Mouse (Mus musculus): Measurements from ENCODE around the gene Gdi1. TPM values are rescaled to one million over a fixed set of nuclear protein-coding genes. Genes with fewer than 3 reads are reported as not detected.
A peak's percentile ranks its signal among the peaks of the same experiment; 100 is the strongest.

Gene Gdi1
- polyA plus RNA-seq, 1 experiment from 2014 or later = 260 TPM

DNA sequence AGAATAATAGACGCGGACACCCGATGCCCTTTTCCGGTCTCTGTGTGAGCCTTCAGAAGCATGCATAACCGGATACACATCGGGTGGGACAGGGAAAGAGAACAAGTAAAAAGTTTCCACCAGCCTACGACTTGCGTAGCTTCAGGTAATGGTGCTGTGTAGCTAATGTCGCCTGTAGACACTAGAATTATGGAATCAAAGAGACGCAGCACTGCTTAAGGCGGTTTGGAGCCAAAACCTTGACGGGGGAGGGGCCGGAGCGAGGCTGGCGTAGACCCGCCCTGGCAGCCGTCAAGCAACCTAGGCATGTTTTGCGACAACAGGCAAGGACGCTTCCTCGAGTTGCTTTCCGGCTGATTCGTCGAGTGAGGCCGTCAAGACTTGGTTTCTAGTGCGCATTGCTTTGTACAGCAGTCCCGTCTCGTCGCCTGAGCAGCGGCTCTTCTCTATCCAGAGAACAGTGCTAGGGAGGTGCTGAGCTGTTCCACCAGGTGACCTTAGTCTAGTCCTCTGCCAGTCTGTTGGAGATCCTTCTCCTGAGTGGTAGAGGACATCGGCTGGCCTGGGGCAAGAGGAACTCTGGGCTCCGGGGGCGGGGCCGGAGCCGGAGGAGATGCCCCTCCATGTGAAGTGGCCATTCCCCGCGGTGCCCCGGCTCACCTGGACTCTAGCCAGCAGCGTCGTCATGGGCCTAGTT lies 22.3 kb upstream of the Gdi1 start:
- 20% methylated on average over 39 of the region's 39 CpGs for WGBS
- Histone ChIP-seq H3K4me2 (replicated peaks) (peak overlapping the region; percentile 76), H3K9me3 (no peaks in the 10 kb centered on the region), H3K27ac (peak overlapping the region; percentile 77), H3K4me1 (peaks cover 13% of the 10 kb centered on the region), H3K27me3 (no peaks in the 10 kb centered on the region), H3K9ac (peak overlapping the region; percentile 79), H3K36me3 (no peaks in the 10 kb centered on the region), H3K4me3 (peak overlapping the region; percentile 62)
- peak; percentile 65 for ATAC-seq (ENCODE audit: low FRiP score, low read depth)

DNA sequence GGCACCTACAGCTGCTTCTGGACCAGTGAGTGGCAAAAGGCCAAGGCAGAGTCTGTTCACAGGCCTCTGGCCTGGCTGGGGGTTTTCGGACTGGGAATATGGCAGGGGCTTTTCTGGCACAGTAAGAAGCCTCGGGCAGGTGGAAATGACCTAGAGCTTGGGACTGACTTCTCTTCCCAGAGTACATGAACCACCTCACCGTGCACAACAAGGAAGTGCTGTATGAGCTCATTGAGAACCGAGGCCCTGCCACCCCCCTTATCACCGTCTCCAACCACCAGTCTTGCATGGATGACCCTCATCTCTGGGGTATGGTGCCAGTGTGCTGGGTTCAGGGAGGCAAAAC lies 21.7 kb upstream of the Gdi1 start:
- 0 out of 2 replicates have a peak, but pooled peaks have one; percentile 16 for ATAC-seq (ENCODE audit: low FRiP score, low read depth)
- peak overlapping the region; percentile 79 for H3K9ac ChIP-seq
- peak overlapping the region; percentile 62 for H3K4me3 ChIP-seq
- H3K4me1 ChIP-seq = peaks cover 13% of the 10 kb centered on the region
- peak overlapping the region; percentile 76 for H3K4me2 ChIP-seq (replicated peaks)
- no peaks in the 10 kb centered on the region for H3K27me3 ChIP-seq
- H3K27ac ChIP-seq = peak overlapping the region; percentile 58; the same call in 1 of the 2 replicates
- peaks cover 2% of the 10 kb centered on the region; the same call in 1 of the 2 replicates for H3K36me3 ChIP-seq
- H3K9me3 ChIP-seq = no peaks in the 10 kb centered on the region
- WGBS = 51% methylated on average over 5 of the region's 5 CpGs

DNA sequence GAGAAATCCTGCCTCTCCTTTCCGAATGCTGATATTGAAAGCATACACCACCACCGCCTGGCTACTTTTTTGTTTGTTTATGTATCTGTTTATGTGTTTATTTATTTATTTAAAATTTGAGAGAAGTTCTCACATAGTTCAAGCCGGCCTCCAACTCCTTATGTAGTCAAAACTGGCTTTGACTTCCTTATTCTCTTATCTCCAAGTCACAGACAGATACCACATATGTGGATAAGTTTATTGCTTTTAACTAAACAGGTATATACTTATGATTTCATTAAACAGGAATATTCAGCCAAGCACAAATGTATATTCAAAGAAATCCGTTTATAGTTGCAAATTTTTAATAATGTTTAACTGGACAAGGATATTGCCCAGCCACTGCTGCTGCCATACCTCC lies 11.4 kb upstream of the Gdi1 start:
- Histone ChIP-seq H3K9me3 (no peaks in the 10 kb centered on the region), H3K9ac (no peak overlapping the region), H3K4me3 (no peak overlapping the region), H3K36me3 (peaks cover 17% of the 10 kb centered on the region), H3K27ac (no peak overlapping the region), H3K27me3 (no peaks in the 10 kb centered on the region), H3K4me1 (peaks cover 4% of the 10 kb centered on the region; the same call in 1 of the 2 replicates), H3K4me2 (replicated peaks) (no peak overlapping the region)
- no peak for ATAC-seq (ENCODE audit: low FRiP score, low read depth)
- 78% methylated on average over 4 of the region's 4 CpGs for WGBS

DNA sequence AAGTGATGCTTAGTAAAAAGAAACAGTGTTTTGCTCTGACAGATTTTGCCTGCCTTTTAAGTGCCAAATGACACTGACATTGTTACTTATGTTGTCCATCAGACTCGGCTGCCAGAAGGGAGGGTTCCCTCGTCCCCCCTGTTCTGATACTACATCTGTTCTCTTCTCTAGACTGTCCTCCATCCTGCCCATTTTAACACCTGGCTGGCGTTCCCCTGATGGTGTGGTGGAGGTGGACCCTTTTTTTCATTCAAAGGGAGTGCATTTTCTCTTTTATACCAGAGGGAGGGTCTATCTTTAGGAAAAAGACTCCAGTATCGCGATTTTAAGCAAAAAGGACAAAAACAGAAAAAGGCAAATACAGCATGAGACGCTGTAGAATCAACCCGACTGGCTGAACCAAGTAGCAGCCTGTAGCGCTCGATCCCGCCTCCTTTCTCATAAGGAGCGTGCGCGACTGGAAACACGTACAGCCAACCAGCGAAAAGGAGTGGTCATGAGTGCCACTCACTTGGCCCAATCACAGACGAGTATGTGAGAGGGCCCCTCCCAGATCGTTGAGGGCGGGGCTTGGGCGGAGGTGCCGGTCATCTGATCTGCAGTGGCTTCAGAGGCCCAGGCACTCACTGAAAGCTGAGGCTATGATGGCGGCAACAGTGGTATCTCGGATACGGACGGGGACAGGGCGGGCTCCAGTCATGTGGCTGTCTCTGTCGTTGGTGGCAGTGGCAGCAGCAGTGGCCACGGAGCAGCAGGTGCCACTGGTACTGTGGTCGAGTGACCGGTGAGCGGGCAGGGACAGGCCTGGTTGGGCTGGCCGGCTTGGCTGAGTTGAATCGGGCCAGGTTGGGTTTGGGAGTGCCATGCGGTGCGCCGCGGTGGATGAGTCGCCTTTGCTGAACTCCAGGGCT lies 8.0 kb upstream of the Gdi1 start, which contains the start of gene Atp6ap1:
Gene Atp6ap1 (plus strand): TSS at position 560 of the 911 bp plus-strand sequence.
- H3K27me3 ChIP-seq = no peaks in the 10 kb centered on the region
- peak; percentile 98 for ATAC-seq (ENCODE audit: low FRiP score, low read depth)
- 19% methylated on average over 37 of the region's 37 CpGs for WGBS
- peaks cover 30% of the 10 kb centered on the region; the same call in 1 of the 2 replicates for H3K36me3 ChIP-seq
- H3K4me3 ChIP-seq = peak within 1 kb of the TSS; percentile 61
- no peaks in the 10 kb centered on the region for H3K9me3 ChIP-seq
- H3K4me2 ChIP-seq (replicated peaks) = peak within 1 kb of the TSS; percentile 72
- H3K27ac ChIP-seq = no peak within 1 kb of the TSS; the same call in 1 of the 2 replicates
- H3K9ac ChIP-seq = peak within 1 kb of the TSS; percentile 82
- H3K4me1 ChIP-seq = peaks cover 4% of the 10 kb centered on the region; the same call in 1 of the 2 replicates

- Histone ChIP-seq H3K9ac (no peak overlapping the region), H3K9me3 (no peaks in the 10 kb centered on the region), H3K27ac (no peak overlapping the region), H3K27me3 (no peaks in the 10 kb centered on the region), H3K4me3 (no peak overlapping the region), H3K36me3 (peaks cover 45% of the 10 kb centered on the region; the same call in 1 of the 2 replicates), H3K4me1 (peaks cover 4% of the 10 kb centered on the region; the same call in 1 of the 2 replicates), H3K4me2 (replicated peaks) (no peak overlapping the region)
- no peak for ATAC-seq (ENCODE audit: low FRiP score, low read depth)
- 86% methylated on average over 1 of the region's 1 CpGs for WGBS
Observed at GRCm38 (mm10) chrX:74298348-74298747, 6.5 kb upstream of the Gdi1 start.

- H3K27me3 ChIP-seq = no peaks in the 10 kb centered on the region
- H3K36me3 ChIP-seq = peaks cover 52% of the 10 kb centered on the region; the same call in 1 of the 2 replicates
- H3K4me2 ChIP-seq (replicated peaks) = no peak overlapping the region
- no peak overlapping the region for H3K4me3 ChIP-seq
- no peak for ATAC-seq (ENCODE audit: low FRiP score, low read depth)
- 82% methylated on average over 3 of the region's 3 CpGs for whole genome bisulfite sequencing
- H3K27ac ChIP-seq = no peak overlapping the region
- H3K9ac ChIP-seq = no peak overlapping the region
- H3K4me1 ChIP-seq = peaks cover 4% of the 10 kb centered on the region; the same call in 1 of the 2 replicates
- H3K9me3 ChIP-seq = no peaks in the 10 kb centered on the region
Observed at GRCm38 (mm10) chrX:74299721-74300120, 5.1 kb upstream of the Gdi1 start.

GRCm38 (mm10) chrX:74312540-74313464 lies 8.0 kb downstream of the Gdi1 start, which contains the start of gene Fam50a:
Gene Fam50a (plus strand): TSS chrX:74313033.
- ATAC-seq (ENCODE audit: low FRiP score, low read depth) = peak; percentile 97
- Histone ChIP-seq H3K4me1 (0 out of 2 replicates have a peak, but pooled peaks cover 4% of the 10 kb centered on the region), H3K36me3 (peaks cover 41% of the 10 kb centered on the region), H3K9ac (peak within 1 kb of the TSS; percentile 79), H3K27ac (peak within 1 kb of the TSS; percentile 61; the same call in 1 of the 2 replicates), H3K27me3 (no peaks in the 10 kb centered on the region; the same call in 1 of the 2 replicates), H3K4me2 (replicated peaks) (peak within 1 kb of the TSS; percentile 71), H3K4me3 (peak within 1 kb of the TSS; percentile 63), H3K9me3 (no peaks in the 10 kb centered on the region)
- WGBS = 18% methylated on average over 58 of the region's 59 CpGs

- peak within 1 kb of the TSS; percentile 51 for H3K4me3 ChIP-seq
- no peaks in the 10 kb centered on the region for H3K27me3 ChIP-seq
- peak within 1 kb of the TSS; percentile 73 for H3K4me2 ChIP-seq (replicated peaks)
- 12% methylated on average over 25 of the region's 30 CpGs for WGBS
- no peaks in the 10 kb centered on the region for H3K9me3 ChIP-seq
- peak within 1 kb of the TSS; percentile 70 for H3K9ac ChIP-seq
- ATAC-seq (ENCODE audit: low FRiP score, low read depth) = peak; percentile 96
- H3K4me1 ChIP-seq = peaks cover 16% of the 10 kb centered on the region
- H3K36me3 ChIP-seq = 0 out of 2 replicates have a peak, but pooled peaks cover 6% of the 10 kb centered on the region
- peak within 1 kb of the TSS; percentile 74; the same call in 1 of the 2 replicates for H3K27ac ChIP-seq
Observed at GRCm38 (mm10) chrX:74328725-74329161, 23.9 kb downstream of the Gdi1 start, which contains the start of gene Plxna3. Gene Plxna3 (plus strand): TSS chrX:74329066.

GRCm38 (mm10) chrX:74329215-74329671 lies 24.4 kb downstream of the Gdi1 start:
- Histone ChIP-seq H3K4me3 (peak overlapping the region; percentile 51), H3K36me3 (peaks cover 8% of the 10 kb centered on the region; the same call in 1 of the 2 replicates), H3K9ac (peak overlapping the region; percentile 70), H3K27ac (no peak overlapping the region; the same call in 1 of the 2 replicates), H3K9me3 (no peaks in the 10 kb centered on the region), H3K27me3 (no peaks in the 10 kb centered on the region), H3K4me1 (peaks cover 16% of the 10 kb centered on the region), H3K4me2 (replicated peaks) (peak overlapping the region; percentile 73)
- 33% methylated on average over 10 of the region's 10 CpGs for WGBS
- peak; percentile 20 for ATAC-seq (ENCODE audit: low FRiP score, low read depth)

- Histone ChIP-seq H3K27me3 (no peaks in the 10 kb centered on the region), H3K4me1 (peaks cover 16% of the 10 kb centered on the region), H3K4me3 (peak overlapping the region; percentile 51), H3K36me3 (peaks cover 18% of the 10 kb centered on the region), H3K9ac (peak overlapping the region; percentile 70), H3K27ac (peak overlapping the region; percentile 33; the same call in 1 of the 2 replicates), H3K9me3 (no peaks in the 10 kb centered on the region), H3K4me2 (replicated peaks) (peak overlapping the region; percentile 73)
- WGBS = 55% methylated on average over 2 of the region's 2 CpGs
- ATAC-seq (ENCODE audit: low FRiP score, low read depth) = no peak
Observed at GRCm38 (mm10) chrX:74330166-74330930, 25.6 kb downstream of the Gdi1 start.
